Mouse (Mus musculus): ENCODE data around the gene Tmem178.
A peak's percentile ranks its signal among the peaks of the same experiment; 100 is the strongest.
"Not testable (repeated sequence)": the region's sequence is repeated elsewhere in the genome, so short reads cannot be mapped to it uniquely, and the experiment has no call there.

The Tmem178 gene

GRCm38 (mm10) chr17:80945510-80945909, 1.1 kb downstream of the Tmem178 start:
- not testable (repeated sequence) for DNase-seq (ENCODE audit: low read depth)

DNA sequence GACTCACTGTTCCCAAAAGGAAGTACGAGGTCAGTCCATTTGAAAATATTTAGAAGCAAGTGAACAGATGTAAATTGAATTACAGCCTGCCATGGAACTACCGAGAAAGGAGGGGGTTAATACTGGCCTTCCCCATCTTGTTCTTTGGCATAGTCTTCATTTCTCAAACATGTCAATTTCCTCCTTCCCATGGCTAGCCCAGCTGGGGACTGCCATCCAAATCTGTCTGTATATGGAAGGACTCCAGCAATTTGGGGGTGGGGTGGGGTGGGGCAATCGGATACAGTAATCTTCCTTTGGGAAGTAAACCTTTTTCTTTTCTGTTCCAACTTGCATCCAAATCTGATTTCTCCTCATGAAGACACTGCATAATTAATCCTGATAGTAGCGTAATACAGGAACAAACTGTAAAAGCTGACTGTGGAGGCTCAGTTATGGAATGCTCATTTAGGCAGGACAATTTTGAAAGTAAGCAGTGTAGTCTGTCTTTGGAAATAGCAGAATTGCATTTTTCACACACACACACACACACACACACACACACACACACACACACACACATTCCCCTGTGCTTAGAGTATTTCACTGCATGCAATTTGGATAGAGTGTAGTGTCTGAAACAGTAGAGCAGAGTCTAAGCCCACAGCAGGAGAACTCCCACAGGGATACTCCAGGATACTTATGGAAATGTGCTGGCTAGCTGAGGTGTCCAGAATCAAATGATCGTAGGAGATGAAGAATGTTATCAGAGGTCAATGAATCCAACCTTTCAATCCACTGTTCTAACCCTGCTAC, 1.9 kb downstream of the Tmem178 start:
- DNase-seq (ENCODE audit: low read depth) = no peak

DNA sequence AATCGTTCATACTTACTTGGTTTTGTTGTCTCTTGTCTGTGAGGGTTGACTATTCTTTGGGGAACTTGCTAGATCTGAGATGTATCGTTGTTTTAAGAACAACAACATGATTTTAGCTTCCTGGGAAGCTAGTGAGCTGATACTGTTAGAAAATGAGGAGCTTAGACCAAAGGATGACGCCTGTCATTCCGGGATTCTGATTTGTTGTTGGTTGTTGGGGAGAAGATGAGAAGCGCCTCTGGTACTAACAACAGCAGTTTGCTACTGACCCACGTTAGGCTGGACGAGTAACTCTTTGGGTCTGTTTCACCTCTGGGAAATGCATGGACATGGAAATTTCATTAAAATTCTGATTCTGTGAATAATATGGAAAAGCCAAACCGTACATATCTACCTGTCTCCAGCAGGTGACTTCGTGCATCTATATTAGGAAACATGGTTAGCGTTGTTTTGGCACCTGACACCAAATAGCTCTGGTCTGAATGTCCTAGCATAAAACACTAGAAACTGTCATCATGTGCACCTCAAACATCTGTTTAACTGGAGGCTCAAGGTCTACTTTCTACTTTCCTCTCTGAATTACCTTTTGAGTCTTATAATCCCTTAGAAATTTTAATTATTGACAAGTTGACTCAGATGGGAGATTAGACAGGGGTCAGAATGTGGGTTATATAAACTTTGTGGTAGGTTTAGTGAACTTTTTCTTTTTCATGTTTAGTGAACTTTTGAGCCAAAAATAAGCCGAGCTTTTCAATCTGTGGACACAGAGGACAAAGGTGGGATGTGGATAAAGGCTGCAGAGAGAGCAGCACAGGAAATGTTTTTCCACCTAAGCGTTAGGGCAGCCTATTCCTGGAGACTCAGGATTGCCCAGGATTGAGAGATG, 2.9 kb downstream of the Tmem178 start:
- DNase-seq (ENCODE audit: low read depth) = no peak

DNA sequence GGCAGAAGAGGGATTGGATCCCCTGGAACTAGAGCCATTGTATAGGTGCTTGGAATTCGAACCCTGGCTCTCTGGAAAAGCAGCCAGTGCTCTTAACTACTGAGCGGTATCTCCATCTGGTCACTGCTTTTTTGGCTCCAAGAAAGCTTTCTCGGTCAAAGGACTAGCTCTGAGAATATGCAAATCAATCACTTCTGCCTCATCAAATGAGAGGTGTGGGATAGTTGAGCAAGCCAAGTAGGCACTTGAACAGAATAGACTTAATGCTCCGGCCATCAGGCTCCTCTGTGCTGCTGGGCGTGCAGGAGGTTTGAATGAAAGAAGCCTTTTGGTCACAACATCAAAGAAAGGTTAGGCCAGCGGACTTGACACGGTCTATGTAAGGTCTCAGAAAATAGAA, 5.0 kb downstream of the Tmem178 start:
- no peak for DNase-seq (ENCODE audit: low read depth)

- DNase-seq (ENCODE audit: low read depth) = no peak
Observed at GRCm38 (mm10) chr17:80949895-80950294, 5.5 kb downstream of the Tmem178 start.

DNA sequence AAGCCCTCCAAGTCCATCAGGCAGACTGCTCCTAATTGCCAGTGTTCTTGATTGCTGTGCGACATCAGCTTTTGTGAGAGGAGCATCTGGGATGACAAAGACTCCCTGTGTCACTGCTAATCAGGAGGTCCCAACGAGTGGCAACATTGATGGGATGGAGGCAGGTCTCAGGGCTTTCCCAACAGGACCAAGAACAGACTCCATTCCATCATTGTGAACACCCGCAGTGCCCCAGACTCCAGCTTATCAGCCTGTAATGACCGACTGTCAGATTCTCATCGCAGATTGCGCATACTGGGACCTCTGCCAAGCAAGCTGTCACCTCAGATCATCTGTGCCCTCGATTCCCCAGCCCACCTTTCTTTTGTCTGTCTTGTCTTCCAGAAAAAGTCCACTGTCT, 7.9 kb downstream of the Tmem178 start:
- DNase-seq (ENCODE audit: low read depth) = no peak

DNA sequence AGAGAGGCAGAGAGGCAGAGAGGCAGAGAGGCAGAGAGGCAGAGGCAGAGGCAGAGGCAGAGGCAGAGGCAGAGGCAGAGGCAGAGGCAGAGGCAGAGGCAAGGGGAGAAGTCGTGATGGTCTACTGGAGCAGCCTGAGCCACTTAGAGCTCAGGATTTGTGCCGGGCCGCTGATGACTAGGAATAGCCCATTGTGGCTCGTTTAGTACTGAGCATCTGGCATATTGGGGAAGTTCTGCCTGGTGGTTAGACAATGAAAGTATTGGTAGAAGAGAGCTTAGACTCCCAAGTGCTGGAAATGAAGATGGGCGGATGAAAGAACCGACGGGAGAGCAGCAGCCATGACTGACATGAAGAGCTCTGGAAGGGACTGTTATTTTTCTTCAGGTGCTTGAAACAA, 11.0 kb downstream of the Tmem178 start:
- DNase-seq (ENCODE audit: low read depth) = no peak

GRCm38 (mm10) chr17:80955998-80956811, 11.8 kb downstream of the Tmem178 start:
- no peak for DNase-seq (ENCODE audit: low read depth)

DNA sequence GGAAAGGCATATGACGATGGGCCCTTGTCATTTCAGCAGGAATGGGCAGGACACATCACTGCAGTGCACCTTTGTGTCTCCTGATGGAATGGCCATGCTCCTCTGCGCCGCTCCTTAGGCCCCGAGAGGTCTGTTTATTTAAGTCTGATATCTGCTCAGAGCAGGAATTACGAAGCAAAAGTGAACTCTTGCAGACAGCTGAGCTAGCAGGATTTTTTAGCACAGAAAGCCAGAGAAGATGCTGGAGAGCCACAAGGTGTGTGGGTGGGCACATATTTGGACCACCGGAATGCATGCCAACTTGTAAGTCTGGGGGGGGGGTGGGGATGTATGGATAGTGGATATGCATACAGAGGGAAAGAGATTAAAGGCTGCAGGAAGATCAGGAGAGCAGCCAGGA, 13.9 kb downstream of the Tmem178 start:
- no peak for DNase-seq (ENCODE audit: low read depth)

GRCm38 (mm10) chr17:80959840-80960239, 15.4 kb downstream of the Tmem178 start:
- DNase-seq (ENCODE audit: low read depth) = no peak

GRCm38 (mm10) chr17:80967475-80967874, 23.0 kb downstream of the Tmem178 start:
- DNase-seq (ENCODE audit: low read depth) = no peak

DNA sequence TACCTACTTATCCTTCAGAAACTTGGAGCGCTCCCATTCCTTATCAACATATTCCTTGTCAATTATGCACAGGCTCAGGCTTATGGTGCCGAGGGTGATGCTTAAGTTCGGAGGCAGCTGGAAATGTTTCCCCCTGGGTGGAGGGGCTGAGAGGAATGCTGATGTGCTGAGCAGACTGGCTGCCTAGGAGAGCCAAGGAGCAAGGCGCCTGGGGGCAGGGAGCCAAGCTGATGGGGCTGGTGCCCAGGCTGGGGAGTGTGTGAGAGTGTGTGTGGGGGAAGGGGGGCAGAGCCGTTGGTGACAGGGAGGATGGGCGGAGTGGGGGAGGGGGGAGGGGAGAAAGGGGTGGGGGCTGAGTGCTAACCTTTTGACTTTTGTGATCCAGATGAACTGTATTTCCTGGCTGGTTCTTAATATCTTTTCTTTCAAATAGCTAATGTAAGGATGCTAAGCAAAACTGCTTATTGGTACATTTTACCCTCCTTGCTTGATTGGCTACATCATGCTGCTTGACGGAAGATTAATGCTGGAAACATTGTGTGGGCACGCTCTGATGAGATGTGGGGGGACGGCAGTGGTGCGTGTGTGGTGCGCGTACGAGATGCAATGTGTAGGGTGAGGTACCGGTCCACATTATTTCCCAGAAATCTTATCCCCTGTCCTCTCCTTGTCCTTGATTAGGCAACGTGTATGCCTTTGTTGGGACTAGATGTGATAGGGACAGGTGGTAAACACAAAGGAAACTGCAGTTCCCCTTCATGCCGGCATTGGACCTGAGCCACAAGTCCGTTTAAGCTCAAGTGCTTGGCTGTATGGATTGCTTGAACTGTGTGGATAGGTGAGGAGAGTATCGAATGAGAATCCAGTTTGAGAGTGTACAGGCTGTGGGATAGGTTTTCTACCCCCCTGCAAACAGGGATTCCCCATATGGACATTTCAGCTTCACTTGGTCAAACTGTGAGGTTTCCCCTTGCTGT, 25.5 kb downstream of the Tmem178 start:
- no peak for DNase-seq (ENCODE audit: low read depth)

- DNase-seq (ENCODE audit: low read depth) = no peak
Observed at GRCm38 (mm10) chr17:80970716-80971115, 26.3 kb downstream of the Tmem178 start.

- no peak for DNase-seq (ENCODE audit: low read depth)
Observed at GRCm38 (mm10) chr17:80972891-80973290, 28.5 kb downstream of the Tmem178 start.

- no peak for DNase-seq (ENCODE audit: low read depth)
Observed at GRCm38 (mm10) chr17:80977245-80977644, 32.8 kb downstream of the Tmem178 start.

GRCm38 (mm10) chr17:80980096-80980495, 35.7 kb downstream of the Tmem178 start:
- DNase-seq (ENCODE audit: low read depth) = no peak

GRCm38 (mm10) chr17:80981721-80982411, 37.4 kb downstream of the Tmem178 start:
- peak; percentile 14 for DNase-seq (ENCODE audit: low read depth)

DNA sequence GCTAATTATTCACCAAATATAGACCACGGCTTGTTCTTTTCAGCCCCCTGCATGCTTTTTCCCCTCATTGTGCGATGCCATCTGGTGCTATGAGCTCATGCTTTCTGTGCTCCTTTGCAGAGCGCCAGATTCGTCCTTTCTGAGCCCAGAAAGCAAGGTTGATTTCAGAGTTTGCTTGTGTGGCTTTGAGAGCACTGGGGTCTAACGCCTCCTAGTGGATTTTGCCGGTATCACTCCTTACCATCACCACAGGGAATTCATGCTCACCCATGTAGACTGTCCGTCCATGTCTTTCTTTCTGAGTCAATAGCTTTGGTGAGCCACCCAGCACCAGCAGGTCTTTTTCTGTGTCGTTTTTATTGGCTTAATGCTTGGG, 38.0 kb downstream of the Tmem178 start:
- DNase-seq (ENCODE audit: low read depth) = peak; percentile 41

GRCm38 (mm10) chr17:80982976-80983375, 38.5 kb downstream of the Tmem178 start:
- no peak for DNase-seq (ENCODE audit: low read depth)

- no peak for DNase-seq (ENCODE audit: low read depth)
Observed at GRCm38 (mm10) chr17:80991535-80992127, 47.2 kb downstream of the Tmem178 start.
